Mouse (Mus musculus) ES-Bruce4 (cell line): ENCODE results near the gene Fgfr2.

Experiments used
- CTCF ChIP-seq: IDR thresholded peaks from one replicate; pipeline ENCODE4 v1.8.1; 2011; ENCODE audit warnings: low read depth, low read length
- EP300 ChIP-seq: IDR thresholded peaks from 2 replicates; pipeline ENCODE4 v1.6.1; 2011; ENCODE audit warnings: low read depth, low read length; ENCODE audit not compliant: insufficient read depth

- TF ChIP-seq EP300 = no peak
- TF ChIP-seq CTCF = no peak
Measured at GRCm38 (mm10) chr7:131556116-131556515, 1567.0 kb downstream of the Fgfr2 start.
